Mouse (Mus musculus) testis, postnatal 10 days (tissue): Measurements from ENCODE around the gene Olfr1490.
"Not testable (repeated sequence)": the region's sequence is repeated elsewhere in the genome, so short reads cannot be mapped to it uniquely, and the experiment has no call there.

ENCODE experiments used
- DNase-seq: peaks from one replicate; pipeline ENCODE4 v3.0.0; 2021; ENCODE audit warnings: low spot score

Gene Olfr1490

DNA sequence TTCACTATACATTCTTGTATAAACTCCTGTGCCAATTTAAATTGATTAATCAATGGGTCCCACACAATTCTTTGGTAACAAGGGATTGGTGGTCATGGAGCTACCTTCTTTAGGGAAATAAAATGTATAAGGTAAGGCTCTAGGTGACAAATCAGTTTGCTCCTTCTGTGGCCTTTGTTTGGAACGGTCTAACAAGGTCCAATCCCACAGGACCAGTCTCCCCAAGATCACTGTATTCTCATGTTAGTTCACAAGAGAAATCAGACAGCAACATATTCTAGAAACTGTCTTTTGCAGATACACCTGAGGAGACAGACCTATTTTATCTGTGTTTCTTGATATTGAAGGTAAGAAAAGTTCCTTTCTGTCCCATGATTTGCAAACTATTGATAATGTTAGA is at the start of gene Olfr1490:
Olfr1490 (plus strand) TSS at position 301 of the 400 bp plus-strand sequence.
- DNase-seq, result no peak

DNA sequence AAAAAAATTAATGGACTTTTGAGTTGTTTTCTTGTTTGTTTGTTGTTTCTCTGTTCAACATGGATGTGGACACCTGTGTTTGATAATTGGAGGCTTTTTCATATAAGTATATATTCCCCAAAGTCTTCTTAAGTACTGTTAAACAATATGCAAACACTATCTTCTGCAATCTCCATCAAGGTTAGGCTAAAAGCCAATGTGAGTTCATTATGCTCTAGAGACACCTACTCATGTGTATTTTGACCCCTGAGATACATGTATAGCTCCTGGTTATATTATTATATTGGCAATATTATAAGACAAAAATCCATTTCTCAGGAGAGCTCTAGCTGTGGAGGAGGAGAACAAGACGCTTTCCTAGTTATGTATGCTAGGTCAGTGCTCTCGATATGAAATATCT is 33.8 kb upstream of the Olfr1490 start, which contains the start of gene Olfr1487:
Olfr1487 (plus strand) TSS at position 301 of the 400 bp plus-strand sequence.
- not testable (repeated sequence) for DNase-seq

DNA sequence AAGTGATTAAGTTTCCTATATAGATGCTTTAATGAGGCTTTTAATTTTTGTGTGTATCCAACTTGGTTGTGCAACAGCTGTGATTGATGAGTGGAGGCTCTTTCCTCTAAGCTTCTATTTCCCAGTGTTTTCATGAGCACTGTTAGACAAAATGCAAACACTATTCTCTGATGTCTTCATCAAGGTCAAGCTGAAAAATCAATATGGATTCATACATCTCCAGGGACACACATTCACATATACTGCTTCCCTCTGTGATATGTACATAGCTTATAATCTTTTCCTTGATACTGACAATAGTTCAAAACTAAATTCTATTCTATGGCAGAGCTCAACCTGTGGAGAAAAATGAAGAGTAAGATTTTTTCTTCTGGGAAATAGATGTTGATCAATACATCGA is 19.6 kb upstream of the Olfr1490 start, which contains the start of gene Olfr1489:
Olfr1489 (plus strand) TSS at position 301 of the 400 bp plus-strand sequence.
- DNase-seq, result no peak

DNA sequence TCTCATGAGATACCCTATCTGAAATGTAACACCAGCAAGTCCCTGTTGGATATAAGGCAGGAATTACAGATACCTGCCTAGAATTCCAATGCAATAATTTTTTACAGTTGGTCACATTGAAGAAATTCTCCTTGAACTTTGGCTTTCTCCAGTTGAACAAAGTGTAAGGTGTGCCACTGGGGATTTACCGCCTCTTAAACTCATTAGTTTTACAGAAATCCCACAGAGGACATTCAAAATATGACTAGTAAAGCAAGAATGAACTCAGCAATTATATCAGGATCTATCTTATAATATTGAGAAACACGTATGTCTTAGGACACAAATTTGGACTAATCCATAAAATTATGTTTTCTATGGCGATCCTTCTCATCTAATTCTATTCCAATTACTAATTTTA is 46.1 kb downstream of the Olfr1490 start, which contains the start of gene Olfr1491:
Olfr1491 (plus strand) TSS at position 301 of the 400 bp plus-strand sequence.
- DNase-seq, result no peak
